Mouse (Mus musculus): ENCODE measurements around the gene Fgfr2.

DNA sequence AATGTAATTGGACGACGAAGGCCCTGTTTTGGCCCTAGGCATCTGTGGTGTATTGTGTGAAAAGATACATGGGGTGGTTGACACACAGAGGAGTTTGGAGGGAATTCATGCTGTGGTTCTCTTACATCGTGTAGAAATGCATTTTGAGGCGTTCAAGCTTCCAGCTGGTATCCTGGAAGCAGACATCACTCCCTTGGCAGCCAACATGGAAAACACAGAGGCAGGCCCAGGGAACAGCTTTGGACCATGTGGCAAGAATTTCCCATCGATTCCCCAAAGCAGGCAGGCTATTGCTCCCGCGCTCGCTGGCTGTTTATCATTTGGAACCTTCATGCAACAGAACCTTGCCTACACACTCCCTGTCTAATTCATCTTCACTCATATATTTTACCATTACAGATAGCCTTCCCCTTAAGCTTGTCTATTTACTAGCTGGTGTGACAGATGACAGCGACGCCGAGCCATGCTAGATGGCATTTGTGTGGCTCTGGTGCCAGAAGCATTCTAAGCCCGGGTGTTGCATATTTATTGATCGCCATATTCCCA, 1494.2 kb downstream of the Fgfr2 start:
- no peak for TF ChIP-seq POLR2A (IDR thresholded peaks at IDR 0.05; ENCODE audit: low read depth, low read length)
- no peak for TF ChIP-seq CTCF (IDR thresholded peaks at IDR 0.05; ENCODE audit: borderline replicate concordance, insufficient read depth, low read length)
